Mouse (Mus musculus) liver, adult 2 months (tissue): ENCODE measurements at regions not wholly inside any gene's neighbourhood (a gene's known extent, or its start where the extent isn't known, plus 50 kb on each side); places are given as distances from the start of the nearest gene placed in this dataset.

Experiments used
- CTCF ChIP-seq: fragments of 200-500 bp; IDR thresholded peaks from 2 replicates; pipeline ENCODE4 v1.5.1; 2011; ENCODE audit warnings: low read depth, low read length, control low read depth
- POLR2A ChIP-seq: fragments of 200-500 bp; IDR thresholded peaks from 2 replicates; pipeline ENCODE4 v1.6.1; 2011; ENCODE audit warnings: low read length, control low read depth; ENCODE audit not compliant: insufficient read depth; ENCODE audit errors: extremely low read depth

DNA sequence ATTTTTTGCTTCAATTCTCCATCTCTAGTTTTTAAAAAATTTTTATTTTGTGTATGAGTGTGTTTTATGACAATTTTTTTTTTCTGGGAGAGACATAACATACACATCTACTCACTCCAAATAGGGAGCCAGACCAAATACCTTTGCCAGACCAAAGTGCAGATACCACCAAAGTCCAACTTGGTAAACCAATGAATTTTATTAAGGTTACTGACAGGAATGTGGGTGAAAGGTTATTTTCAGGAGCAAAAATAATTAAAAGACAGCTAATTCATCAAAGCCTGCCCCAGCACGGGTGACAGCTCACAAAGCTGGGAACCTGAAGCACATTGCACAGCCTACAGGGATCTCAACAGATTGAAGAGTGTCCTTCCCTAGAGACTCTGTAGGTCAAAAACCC, 146.6 kb upstream of the Smim15 start:
- TF ChIP-seq CTCF, result no peak
- TF ChIP-seq POLR2A, result no peak
